In the genomic region with DNA sequence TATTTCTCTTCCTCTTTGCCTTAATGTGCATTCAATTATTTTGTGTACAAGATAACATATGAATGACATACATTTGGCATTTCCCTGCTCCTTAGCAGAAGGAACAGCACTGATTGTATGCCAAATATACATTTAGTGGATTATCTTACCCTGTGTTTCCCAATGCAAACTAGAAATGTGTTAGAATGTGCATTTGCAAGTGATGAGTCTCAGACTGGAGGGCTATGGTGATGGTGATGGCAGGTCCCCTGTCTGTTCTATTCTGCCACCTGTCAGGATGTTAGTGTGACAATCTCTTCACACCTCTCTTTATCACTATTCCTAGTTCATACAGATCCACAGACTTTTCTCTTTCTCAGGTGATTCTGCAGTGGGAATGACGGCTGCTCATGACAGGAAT, we compare ENCODE assay signal across 18 mouse cellular contexts.
DNase-seq lines count a peak whose midpoint lies in the region; ATAC-seq and TF ChIP-seq lines count a peak whose summit lies in the region.
"Had no signal": no experiment of that assay in that cellular context is flagged by ENCODE, and none has a peak within 500 bp of the region (broad histone marks: within the 10 kb centered on the region; RNA-seq: fewer than 3 reads in every experiment).

No protein-coding gene starts in this region.

- no peaks in the 10 kb centered on the region for H3K4me1 ChIP-seq in forebrain, embryonic 14.5 days (ENCODE audit: control insufficient read depth, insufficient read depth, low read length)
- no peaks in the 10 kb centered on the region for H3K4me1 ChIP-seq in forebrain, embryonic 12.5 days
- no peaks in the 10 kb centered on the region for H3K4me1 ChIP-seq in forebrain, embryonic 16.5 days (replicated peaks; ENCODE audit: control insufficient read depth, insufficient read depth, low read length)
- H3K4me1 ChIP-seq: embryonic facial prominence, embryonic 10.5 days; embryonic facial prominence, embryonic 12.5 days had no signal

- H3K4me3 ChIP-seq in forebrain, embryonic 14.5 days (ENCODE audit: low read depth, low read length) = no peak overlapping the region
- no peak overlapping the region for H3K4me3 ChIP-seq in forebrain, embryonic 12.5 days (replicated peaks)
- no peak overlapping the region for H3K4me3 ChIP-seq in forebrain, embryonic 16.5 days (replicated peaks; ENCODE audit: low read length)
- H3K4me3 ChIP-seq: embryonic facial prominence, embryonic 10.5 days; embryonic facial prominence, embryonic 12.5 days had no signal

- DNase-seq in forebrain, embryonic 14.5 days (ENCODE audit: low spot score) = peak; percentile 46
- no peak for DNase-seq in frontal cortex, postnatal 25 days (ENCODE audit: low spot score in 2 of 2)
- peak; percentile 48 for DNase-seq in brain, embryonic 14.5 days (ENCODE audit: low read depth)
- no peak for DNase-seq in heart, adult 18-20 months
- DNase-seq in layer of hippocampus, postnatal 10 days (ENCODE audit: low spot score in 2 of 2) = no peak
- DNase-seq: adrenal gland, adult 2 months; adrenal gland, postnatal 10 days; adrenal gland, postnatal 25 days; cerebellum, adult 11-12 months; cerebellum, adult 2 months; cerebellum, adult 9-10 months; cerebellum, postnatal 10 days; cerebellum, postnatal 25 days had no signal

- ATAC-seq in forebrain, embryonic 14.5 days = peak; percentile 42; the same call in 1 of the 2 replicates
- ATAC-seq in forebrain, embryonic 12.5 days (ENCODE audit: low FRiP score) = no peak
- ATAC-seq in frontal cortex, adult (ENCODE audit: low TSS enrichment) = 0 out of 2 replicates have a peak, but pooled peaks have one; percentile 18
- ATAC-seq in forebrain, embryonic 16.5 days = peak; percentile 67

- TF ChIP-seq POLR2A in brain, embryonic 14.5 days (IDR thresholded peaks at IDR 0.05; ENCODE audit: borderline replicate concordance, extremely low read depth, insufficient read depth, insufficient read length, poor library complexity, severe bottlenecking) = no peak

- H3K9me3 ChIP-seq in forebrain, embryonic 14.5 days (replicated peaks; ENCODE audit: control insufficient read depth, low read length) = no peaks in the 10 kb centered on the region
- no peaks in the 10 kb centered on the region for H3K9me3 ChIP-seq in forebrain, embryonic 12.5 days
- H3K9me3 ChIP-seq in forebrain, embryonic 16.5 days (ENCODE audit: control insufficient read depth, low read length) = no peaks in the 10 kb centered on the region
- H3K9me3 ChIP-seq: embryonic facial prominence, embryonic 10.5 days; embryonic facial prominence, embryonic 12.5 days had no signal

- 74% methylated on average over 1 of the region's 1 CpGs for WGBS in forebrain, embryonic 14.5 days
- 76% methylated on average over 1 of the region's 1 CpGs for WGBS in forebrain, embryonic 12.5 days
- WGBS in forebrain, embryonic 16.5 days = 66% methylated on average over 1 of the region's 1 CpGs

- H3K27me3 ChIP-seq in forebrain, embryonic 14.5 days (replicated peaks; ENCODE audit: control insufficient read depth, insufficient read depth, low read length) = no peaks in the 10 kb centered on the region
- H3K27me3 ChIP-seq in forebrain, embryonic 12.5 days = no peaks in the 10 kb centered on the region
- H3K27me3 ChIP-seq in forebrain, embryonic 16.5 days (replicated peaks; ENCODE audit: control insufficient read depth, insufficient read depth, low read length) = no peaks in the 10 kb centered on the region
- H3K27me3 ChIP-seq: embryonic facial prominence, embryonic 12.5 days had no signal

- no peak overlapping the region for H3K4me2 ChIP-seq in forebrain, embryonic 14.5 days (ENCODE audit: low read length)
- no peak overlapping the region for H3K4me2 ChIP-seq in forebrain, embryonic 12.5 days
- H3K4me2 ChIP-seq in forebrain, embryonic 16.5 days (ENCODE audit: low read length) = no peak overlapping the region
- H3K4me2 ChIP-seq: embryonic facial prominence, embryonic 12.5 days had no signal

- H3K27ac ChIP-seq in forebrain, embryonic 14.5 days (ENCODE audit: low read depth, low read length) = no peak overlapping the region
- H3K27ac ChIP-seq in forebrain, embryonic 12.5 days = no peak overlapping the region
- H3K27ac ChIP-seq in forebrain, embryonic 16.5 days (ENCODE audit: low read length) = no peak overlapping the region
- H3K27ac ChIP-seq: embryonic facial prominence, embryonic 10.5 days; embryonic facial prominence, embryonic 12.5 days had no signal

- TF ChIP-seq CTCF in brain, embryonic 14.5 days (IDR thresholded peaks at IDR 0.05; ENCODE audit: borderline replicate concordance, extremely low read depth, insufficient read depth, insufficient read length) = no peak

- H3K36me3 ChIP-seq in forebrain, embryonic 14.5 days (ENCODE audit: control insufficient read depth, insufficient read depth, low read length) = no peaks in the 10 kb centered on the region
- no peaks in the 10 kb centered on the region for H3K36me3 ChIP-seq in forebrain, embryonic 12.5 days (replicated peaks)
- no peaks in the 10 kb centered on the region for H3K36me3 ChIP-seq in forebrain, embryonic 16.5 days (ENCODE audit: control insufficient read depth, insufficient read depth)
- H3K36me3 ChIP-seq: embryonic facial prominence, embryonic 10.5 days; embryonic facial prominence, embryonic 12.5 days had no signal

- H3K9ac ChIP-seq in forebrain, embryonic 14.5 days (ENCODE audit: low read length) = no peak overlapping the region
- H3K9ac ChIP-seq in forebrain, embryonic 12.5 days = no peak overlapping the region
- no peak overlapping the region for H3K9ac ChIP-seq in forebrain, embryonic 16.5 days (replicated peaks; ENCODE audit: low read depth, low read length)
- H3K9ac ChIP-seq: embryonic facial prominence, embryonic 12.5 days had no signal

Comparison
In these comparisons a context has a peak if more than half of its experiments do, and no peak if none do; other contexts are left out.
1. DNase-seq: peak in forebrain, embryonic 14.5 days (single experiment) and brain, embryonic 14.5 days (single experiment); none in frontal cortex, postnatal 25 days (0 of 2), heart, adult 18-20 months (0 of 2) and layer of hippocampus, postnatal 10 days (0 of 2).